ENCODE assay signal across 21 mouse cellular contexts in genomic region chr6:72202732-72203131, GRCm38 (mm10). TPM values are rescaled to one million over a fixed set of nuclear protein-coding genes. Genes with fewer than 3 reads are reported as not detected.
"Had no signal": no experiment of that assay in that cellular context is flagged by ENCODE, and none has a peak within 500 bp of the region (broad histone marks: within the 10 kb centered on the region; RNA-seq: fewer than 3 reads in every experiment).

No protein-coding gene starts in this region.

- H3K4me3 ChIP-seq: midbrain, embryonic 10.5 days; midbrain, embryonic 12.5 days; myocyte; neural tube, embryonic 13.5 days; neural tube, embryonic 15.5 days; stomach, embryonic 15.5 days had no signal

- H3K27ac ChIP-seq: midbrain, embryonic 10.5 days; midbrain, embryonic 12.5 days; neural tube, embryonic 13.5 days; neural tube, embryonic 15.5 days; stomach, embryonic 15.5 days; stomach, postnatal 0 days had no signal

- H3K4me2 ChIP-seq: lung, embryonic 14.5 days; midbrain, embryonic 12.5 days; neural tube, embryonic 13.5 days; neural tube, embryonic 15.5 days; stomach, embryonic 15.5 days had no signal

- ATAC-seq: midbrain, embryonic 16.5 days had no signal

- H3K27me3 ChIP-seq: stomach, embryonic 15.5 days had no signal

- H3K9me3 ChIP-seq: midbrain, embryonic 10.5 days; midbrain, embryonic 12.5 days; neural tube, embryonic 13.5 days; neural tube, embryonic 15.5 days; stomach, embryonic 15.5 days had no signal

- H3K9ac ChIP-seq: lung, embryonic 14.5 days; midbrain, embryonic 12.5 days; neural tube, embryonic 13.5 days; neural tube, embryonic 15.5 days; stomach, embryonic 15.5 days had no signal

- DNase-seq: lung, adult 18-20 months; lung, embryonic 14.5 days; lung, postnatal 10 days; lung, postnatal 4 days; midbrain, embryonic 14.5 days; retina, postnatal 1 day; right cerebral cortex, adult 18-20 months; right cerebral cortex, postnatal 25 days; right cerebral cortex, postnatal 4 days; thymus, adult 2 months; thymus, postnatal 25 days; thymus, postnatal 4 days had no signal

- H3K36me3 ChIP-seq: midbrain, embryonic 12.5 days; neural tube, embryonic 13.5 days; neural tube, embryonic 15.5 days; stomach, embryonic 15.5 days had no signal

RNA-seq across cellular contexts. Expression of gene Atoh8, which starts 32.6 kb away (rescaled TPM):
- total RNA-seq: megakaryocyte-erythroid progenitor cell, adult 5-6 weeks had no signal
